Mouse (Mus musculus) gastrocnemius, postnatal 36 days (tissue): ENCODE data around the gene Pdik1l. TPM values are rescaled to one million over a fixed set of nuclear protein-coding genes. Genes with fewer than 3 reads are reported as not detected.

Experiments
- DNase-seq, 2 experiments: peaks; one replicate each; pipeline ENCODE4 v3.0.0; 2022
- intact Hi-C: fragments of 180-260 bp; cut with DNase I; formaldehyde crosslinking; loops from one replicate; pipeline ENCODE4 v1.15.1; 2025
- long read RNA-seq, 2 experiments: library from polyadenylated mRNA; stranded (forward); transcript quantifications; one replicate each; pipeline ENCODE4 v2.0.0; 2021
- total RNA-seq, 2 experiments: library from RNA; stranded (reverse); gene quantifications; 2 replicates each; pipeline ENCODE4 v1.2.3; 2021

The Pdik1l gene
- total RNA-seq: 1 to 10 TPM; 2.2 to 4.3 TPM
- long read RNA-seq, experiment 1, full-length matches to known transcripts: 1 of 1 reads
- long read RNA-seq, experiment 1, partial matches to known transcripts: 0 of 1 reads
- long read RNA-seq, experiment 1, other reads (novel, unspliced or antisense): 0 of 1 reads
- long read RNA-seq, experiment 2, full-length matches to known transcripts: 3 of 4 reads
- long read RNA-seq, experiment 2, partial matches to known transcripts: 0 of 4 reads
- long read RNA-seq, experiment 2, other reads (novel, unspliced or antisense): 1 of 4 reads

DNA sequence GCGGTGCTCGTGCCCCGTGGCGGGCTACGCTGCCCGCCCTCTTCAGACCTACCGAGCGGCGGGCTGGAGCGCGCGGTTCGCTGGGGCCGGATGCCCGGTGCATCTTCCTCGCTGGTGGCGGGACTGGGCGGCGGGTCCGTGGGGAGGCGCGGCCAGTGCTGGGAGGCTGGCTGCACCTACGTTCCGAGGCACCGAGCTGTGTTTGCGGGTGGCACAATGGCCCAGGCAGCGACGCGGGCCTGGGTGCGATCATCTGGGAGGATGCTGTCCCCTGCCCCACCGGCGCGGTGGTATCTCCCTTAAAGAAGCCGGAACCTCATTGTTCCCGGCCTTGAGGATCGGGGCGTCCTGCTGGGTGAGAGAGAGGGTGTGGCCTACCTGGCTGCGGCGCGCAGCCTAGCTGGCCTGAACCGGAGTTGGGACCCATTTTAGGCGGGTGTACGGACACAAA, at the start of gene Pdik1l:
Pdik1l (minus strand) TSS at position 321 of the 451 bp plus-strand sequence.
- peak in 1 of 2 experiments; percentile 56 for DNase-seq
- intact Hi-C loops: loop anchor here (5.0 kb wide), 1 partner anchor 100 kb away; the partner anchor contains the start of gene Cep85

DNA sequence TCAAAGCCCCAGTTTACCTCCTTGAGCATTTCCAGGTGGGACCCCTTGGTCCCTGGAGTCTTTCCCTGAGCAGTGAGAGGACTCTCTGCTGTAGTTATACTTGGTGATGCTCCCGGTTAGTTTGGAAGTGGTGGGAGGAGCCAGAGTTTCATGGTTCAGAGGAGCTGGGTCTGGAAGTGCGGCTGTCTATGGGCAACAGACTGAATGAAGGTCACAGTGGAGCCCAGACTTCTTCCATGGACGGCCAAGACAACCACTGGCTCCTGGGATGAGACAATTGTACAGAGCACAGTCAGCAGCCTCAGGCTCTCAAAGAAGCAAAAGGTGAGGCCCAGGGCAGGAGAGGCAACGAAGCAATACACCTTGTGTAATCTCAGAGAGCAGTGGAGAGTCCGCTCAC, 42.6 kb upstream of the Pdik1l start:
- no peak for DNase-seq

DNA sequence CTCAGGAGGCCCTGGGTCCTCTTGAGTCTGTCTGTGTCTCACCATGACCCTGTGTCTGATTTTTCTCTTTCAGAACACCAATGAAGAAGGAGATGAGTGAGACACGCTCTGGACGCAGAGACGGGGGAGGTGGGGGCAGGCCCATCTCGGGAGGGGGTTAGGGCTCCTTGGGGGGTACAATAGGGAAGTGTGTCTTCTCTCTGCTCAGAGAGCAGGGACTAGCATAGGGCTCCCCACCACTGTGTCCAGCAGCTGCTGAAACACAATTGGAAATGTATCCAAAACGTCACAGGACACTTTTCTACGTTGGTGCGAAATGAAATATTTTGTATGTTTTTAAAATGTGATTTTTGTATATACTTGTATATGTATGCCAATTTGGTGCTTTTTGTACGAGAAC, 41.1 kb upstream of the Pdik1l start:
- intact Hi-C loops: no loop called here
- no peak for DNase-seq

More for the DNA sequence above, 42.6 kb upstream of the Pdik1l start:
- intact Hi-C loops: no loop called here

DNA sequence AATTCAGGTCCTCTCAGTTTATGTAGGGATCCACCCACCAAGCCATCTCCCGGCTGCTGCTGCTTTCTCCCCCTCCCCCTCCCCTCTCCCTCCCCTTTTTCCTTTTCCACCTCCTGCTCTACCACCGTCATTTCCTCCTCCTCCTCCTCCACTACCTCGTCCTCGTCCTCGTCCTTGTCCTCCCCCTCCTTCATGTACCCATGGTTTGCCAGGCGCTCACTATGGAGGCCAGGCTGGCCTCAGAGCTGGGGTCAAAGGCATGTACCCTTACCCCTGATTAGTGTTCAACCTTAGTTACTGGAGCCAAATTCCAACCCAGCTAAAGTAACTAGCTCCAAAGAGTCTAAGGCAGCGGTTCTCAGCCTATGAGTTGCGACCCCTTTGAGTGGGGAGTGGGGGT, 40.5 kb upstream of the Pdik1l start:
- no peak for DNase-seq
- intact Hi-C loops: no loop called here

DNA sequence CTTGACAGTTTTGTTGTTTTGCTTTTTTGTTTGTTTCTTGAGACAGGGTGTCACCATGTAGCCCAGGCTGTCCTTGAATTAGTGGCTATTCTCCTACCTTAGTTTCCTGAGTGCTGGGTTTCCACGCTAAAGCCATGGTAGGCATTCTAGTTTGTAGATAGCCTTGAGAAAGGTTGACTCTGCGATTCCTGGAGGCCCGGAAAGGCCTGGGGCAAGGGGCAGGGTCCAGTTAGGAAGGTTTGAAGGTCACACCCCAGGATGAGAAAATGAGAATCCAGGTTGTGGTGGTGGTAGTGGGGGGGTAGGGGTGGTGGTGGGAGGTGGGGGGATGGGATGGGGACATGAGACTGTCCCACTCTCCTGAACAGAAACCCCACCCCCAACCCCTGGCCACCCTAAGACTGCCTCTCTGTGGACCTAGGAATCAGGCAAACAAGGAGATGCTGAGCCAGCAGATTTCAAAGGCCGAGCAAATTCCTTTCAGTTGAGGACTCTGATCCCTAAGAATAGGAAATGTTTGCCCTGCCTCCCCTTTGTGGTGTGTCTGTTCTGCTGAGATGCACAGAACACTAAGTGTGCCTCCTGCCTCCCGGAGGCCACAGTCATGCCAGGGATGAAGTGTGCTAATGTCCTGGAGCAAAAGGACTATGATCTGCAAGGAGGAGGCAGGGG, 39.3 kb upstream of the Pdik1l start:
- DNase-seq: no peak

DNA sequence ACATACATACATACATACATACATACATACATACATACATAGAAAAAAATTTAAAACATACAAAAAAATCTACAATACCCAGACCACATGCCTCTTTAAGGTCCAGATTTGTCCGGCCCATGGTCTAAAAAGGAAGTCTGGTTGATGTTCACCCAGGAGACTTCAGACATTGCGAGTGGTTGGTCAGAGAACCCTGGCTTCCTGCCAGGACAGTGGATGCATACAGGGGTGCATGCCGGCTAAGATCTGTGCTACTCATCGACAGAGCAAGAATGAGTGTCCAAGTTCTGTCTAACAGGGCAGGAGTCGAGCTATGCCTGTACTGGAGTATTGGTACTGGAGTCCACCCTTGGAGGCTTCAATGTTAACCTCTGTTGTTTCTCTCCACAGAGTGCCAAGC, 37.0 kb upstream of the Pdik1l start:
- no peak for DNase-seq
- intact Hi-C loops: no loop called here

More for the DNA sequence above, 39.3 kb upstream of the Pdik1l start:
- intact Hi-C loops: no loop called here

DNA sequence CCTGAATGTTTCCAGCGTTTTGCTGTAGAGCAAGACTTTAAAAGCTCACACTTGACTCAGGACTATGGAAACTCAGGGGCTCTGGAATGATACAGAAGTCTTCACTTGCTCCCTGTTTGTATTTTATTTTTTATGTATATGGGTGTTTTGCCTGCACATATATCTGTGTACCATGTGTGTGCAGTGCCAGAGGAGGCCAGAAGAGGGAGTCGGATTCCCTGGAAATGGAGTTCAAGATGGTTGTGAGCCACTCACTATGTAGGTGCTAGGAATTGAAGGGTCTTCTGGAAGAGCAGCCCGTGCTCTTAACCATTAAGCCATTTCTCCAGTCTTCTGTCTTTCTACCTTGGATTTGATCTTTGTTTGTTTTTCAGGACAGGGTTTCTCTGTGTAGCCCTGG, 33.8 kb upstream of the Pdik1l start:
- intact Hi-C loops: no loop called here
- no peak for DNase-seq

DNA sequence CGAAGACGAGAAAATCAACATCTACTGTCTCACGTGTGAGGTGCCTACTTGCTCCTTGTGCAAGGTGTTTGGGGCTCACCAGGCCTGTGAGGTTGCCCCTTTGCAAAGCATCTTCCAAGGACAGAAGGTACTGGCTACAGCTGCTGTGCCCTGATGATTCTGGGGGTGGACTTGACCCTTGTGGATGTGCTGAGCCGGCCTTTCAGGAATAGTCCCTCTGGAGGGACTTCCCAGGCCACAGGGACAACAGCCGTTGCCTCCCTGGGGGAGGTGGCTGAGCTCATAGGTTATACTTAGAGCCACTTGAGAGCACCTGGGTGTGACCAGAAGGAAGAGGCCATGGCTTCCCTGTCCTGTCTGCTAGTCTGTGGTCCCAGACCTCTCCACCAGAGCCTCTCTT, 32.0 kb upstream of the Pdik1l start:
- intact Hi-C loops: loop anchor here (5.0 kb wide), 1 partner anchor 38 kb away; no protein-coding TSS in a partner anchor
- no peak for DNase-seq

DNA sequence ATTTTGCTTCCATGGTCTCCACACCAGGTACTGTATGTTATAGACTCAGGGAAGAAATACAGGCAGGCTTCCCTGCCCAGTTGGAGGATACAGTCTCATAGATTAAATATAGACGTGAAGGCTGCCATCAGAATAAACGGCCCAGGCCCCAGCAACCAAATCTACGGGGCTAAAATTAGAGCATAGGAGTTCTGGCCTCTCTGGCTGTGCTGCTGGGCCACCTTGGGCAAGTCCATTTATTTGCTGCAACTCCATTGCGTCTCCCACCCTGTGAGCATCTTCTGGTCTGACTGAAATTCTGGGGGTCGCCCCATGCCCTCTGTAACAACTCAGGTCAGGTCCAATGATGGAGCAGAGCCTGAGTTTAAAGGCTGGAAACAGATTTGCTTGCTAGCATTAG, 31.4 kb upstream of the Pdik1l start:
- intact Hi-C loops: loop anchor here (5.0 kb wide), 1 partner anchor 38 kb away; no protein-coding TSS in a partner anchor
- no peak for DNase-seq

DNA sequence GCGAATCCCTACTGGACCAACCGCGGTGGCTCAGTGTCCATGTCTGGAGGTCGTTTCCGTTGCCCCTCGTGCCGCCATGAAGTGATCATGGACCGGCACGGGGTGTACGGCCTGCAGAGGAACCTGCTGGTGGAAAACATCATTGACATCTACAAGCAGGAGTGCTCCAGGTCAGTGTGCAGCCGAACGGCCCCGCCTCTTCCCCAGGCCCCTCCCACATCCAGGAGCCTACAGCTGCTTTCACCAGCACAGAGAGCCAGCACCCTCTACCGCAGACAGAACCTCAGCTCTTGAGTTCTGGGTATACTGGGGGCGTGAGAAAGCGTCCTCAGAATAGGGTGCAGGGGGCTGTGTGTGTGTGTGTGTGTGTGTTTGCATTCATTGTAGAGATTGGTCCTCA, 28.7 kb upstream of the Pdik1l start:
- intact Hi-C loops: loop anchor here (5.0 kb wide), 1 partner anchor 41 kb away; no protein-coding TSS in a partner anchor
- peak in 1 of 2 experiments; percentile 49 for DNase-seq

DNA sequence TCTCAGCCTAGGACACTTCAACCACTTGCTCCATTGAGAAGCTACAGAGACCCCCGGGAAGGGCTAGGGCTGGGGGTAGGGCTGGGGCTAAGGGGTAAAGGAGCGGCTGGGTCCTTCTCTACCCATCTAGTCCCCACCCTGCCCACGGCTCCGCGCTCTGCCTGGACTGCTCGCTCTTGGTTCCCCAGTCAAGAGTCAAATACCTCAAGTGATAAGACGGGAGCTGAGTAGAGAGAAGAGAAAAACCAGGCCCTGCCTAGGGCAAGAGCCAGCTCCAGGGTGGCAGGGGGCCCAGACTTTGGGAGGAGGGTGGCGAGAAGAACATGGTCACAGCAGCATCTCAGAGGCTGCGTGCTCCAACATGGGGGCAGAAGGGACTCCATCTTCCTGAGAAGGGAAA, 27.8 kb upstream of the Pdik1l start:
- DNase-seq: no peak
- intact Hi-C loops: loop anchor here (1.0 to 5.0 kb wide), 2 partner anchors 16 to 42 kb away; no protein-coding TSS in a partner anchor

DNA sequence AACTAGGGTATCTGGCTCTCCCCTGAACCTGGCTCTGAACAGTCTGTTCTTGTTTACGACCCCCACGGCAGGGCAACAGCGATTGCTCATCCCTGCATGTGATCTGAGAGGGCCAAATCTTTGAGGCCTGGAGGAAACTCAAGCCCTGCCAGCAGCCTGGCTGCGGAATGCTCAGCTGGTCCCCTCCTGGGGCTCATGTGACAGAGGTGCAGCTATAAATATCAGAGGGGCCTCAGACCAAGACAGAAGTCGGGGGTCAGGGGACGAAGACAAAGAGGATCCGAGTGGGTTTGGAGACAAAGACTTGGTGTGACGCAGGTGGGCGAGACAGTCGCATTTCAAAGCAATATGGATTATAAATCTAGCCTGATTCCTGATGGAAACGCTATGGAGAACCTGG, 27.2 kb upstream of the Pdik1l start, which contains the start of gene Trim63:
Trim63 (plus strand) TSS at position 245 of the 400 bp plus-strand sequence.
- peak; percentile 50 to 54 for DNase-seq
- intact Hi-C loops: loop anchor here (1.0 to 5.0 kb wide), 2 partner anchors 16 to 42 kb away; no protein-coding TSS in a partner anchor

DNA sequence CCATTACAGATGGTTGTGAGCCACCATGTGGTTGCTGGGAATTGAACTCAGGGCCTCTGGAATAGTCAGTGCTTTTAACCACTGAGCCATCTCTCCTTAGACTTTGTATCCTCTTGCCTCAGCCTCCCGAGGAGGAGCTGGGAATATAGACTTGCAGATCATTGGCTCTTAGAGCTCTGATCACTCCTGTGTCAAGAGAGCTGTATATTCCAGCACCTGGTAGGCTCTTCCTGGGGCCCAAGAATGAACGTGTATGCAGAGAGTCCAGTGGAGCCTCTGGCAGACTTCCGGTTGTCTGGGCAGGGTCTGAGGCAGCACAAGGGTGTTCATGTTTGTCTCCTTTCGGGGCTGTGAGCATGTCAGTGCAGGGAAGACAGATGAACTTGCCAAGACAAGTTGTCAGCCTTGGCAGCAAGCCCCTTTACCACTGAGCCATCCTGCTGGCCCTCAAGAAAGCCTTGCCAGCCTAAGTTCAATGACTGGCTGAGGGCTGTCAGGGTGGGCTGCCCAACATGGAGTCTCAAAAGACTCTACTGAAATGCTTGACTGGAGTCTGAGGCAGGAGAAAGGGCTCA, 26.5 kb upstream of the Pdik1l start:
- no peak for DNase-seq
- intact Hi-C loops: no loop called here

DNA sequence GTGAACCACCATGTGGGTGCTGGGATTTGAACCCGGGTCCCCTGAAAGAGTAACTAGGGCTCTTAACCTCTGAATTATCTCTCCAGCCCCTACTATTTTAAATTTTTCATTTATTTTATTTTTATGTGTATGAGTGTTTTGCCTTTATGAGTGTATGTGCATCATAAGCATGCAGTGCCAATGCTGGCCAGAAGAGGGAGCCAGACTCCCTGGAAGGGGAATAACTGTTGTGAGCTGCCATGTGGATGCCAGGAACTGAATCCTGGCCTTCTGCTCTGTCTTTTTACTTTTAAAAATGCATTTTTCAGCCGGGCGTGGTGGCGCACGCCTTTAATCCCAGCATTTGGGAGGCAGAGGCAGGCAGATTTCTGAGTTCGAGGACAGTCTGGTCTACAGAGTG, 25.2 kb upstream of the Pdik1l start:
- intact Hi-C loops: no loop called here
- no peak for DNase-seq

DNA sequence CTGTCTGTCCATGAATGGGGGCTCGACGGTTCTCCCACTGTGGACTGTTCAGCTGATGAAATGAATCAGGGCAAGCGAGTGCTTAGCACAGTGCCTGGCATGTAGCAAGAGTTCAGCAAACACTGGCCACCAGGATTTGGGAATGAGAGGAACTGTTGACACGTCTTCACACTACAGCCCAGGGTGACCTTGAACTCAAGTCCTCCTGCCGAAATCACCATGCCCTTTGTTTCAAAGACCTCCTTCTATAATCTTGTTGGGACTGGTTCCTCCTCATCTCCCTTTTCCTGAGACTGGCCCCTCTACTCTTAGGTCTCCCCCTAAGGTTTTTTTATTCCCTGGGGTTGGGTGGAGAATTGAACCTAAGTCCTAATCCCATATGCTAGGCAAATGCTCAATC, 24.6 kb upstream of the Pdik1l start:
- no peak for DNase-seq

DNA sequence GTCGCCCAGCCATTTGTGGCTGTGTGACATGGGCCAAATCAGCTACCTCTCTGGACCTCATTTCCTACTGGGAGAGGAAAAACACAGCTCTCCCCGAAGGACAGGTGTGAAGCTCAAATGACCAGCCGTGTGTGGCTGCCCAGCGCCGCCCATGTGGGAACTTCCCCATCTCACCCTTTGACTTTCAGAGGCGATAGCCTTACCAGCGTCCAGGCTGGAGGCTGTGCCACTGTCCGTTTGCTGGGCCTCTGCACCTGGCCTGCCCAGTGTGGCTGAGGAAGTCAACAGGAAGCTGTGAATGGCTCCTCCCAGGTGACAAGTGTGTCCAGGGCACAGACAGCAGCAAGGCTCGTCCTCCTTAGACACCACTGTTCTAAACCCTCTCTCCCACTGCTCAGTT, 24.1 kb upstream of the Pdik1l start:
- DNase-seq: peak in 1 of 2 experiments; percentile 54
- intact Hi-C loops: no loop called here

More for the DNA sequence above, 24.6 kb upstream of the Pdik1l start:
- intact Hi-C loops: no loop called here

DNA sequence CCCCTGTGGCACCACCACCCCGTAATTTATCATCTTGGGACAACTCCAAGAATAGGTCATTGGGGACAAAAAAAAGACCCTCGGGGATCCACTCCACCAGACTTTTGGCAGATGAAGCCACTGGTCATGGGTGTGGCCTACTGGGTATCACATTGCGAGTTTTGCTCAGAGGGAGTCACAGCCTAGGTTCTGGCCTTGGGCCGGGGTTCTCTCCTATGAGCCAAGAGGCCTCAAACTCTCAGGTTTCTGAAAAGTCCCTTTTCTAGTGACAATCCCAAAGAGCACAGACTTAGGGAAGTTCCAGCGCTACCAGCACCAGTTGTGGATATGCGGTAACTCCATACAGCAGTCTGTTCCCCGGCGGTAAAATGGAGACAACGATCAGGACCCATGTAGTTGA, 23.0 kb upstream of the Pdik1l start:
- intact Hi-C loops: no loop called here
- no peak for DNase-seq

DNA sequence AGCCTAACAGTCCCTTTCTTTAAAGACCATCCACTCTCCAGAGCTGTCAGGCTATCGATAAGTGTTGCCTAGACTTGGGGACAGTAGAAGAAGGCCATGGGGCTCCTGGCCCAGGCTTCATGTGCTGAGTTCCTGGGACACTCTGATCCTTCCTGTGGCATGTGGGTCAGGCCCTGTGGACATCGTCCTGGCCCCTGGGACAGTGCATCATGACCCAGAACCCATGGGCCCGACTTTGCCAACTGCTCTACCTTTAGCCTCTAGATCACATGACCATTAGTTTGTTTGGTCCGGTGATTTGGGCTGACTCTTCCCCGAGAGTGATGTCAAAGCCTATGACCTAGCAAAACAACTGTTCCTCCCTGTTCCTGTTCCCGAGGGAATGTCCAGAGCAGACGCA, 22.4 kb upstream of the Pdik1l start:
- no peak for DNase-seq
- intact Hi-C loops: no loop called here

DNA sequence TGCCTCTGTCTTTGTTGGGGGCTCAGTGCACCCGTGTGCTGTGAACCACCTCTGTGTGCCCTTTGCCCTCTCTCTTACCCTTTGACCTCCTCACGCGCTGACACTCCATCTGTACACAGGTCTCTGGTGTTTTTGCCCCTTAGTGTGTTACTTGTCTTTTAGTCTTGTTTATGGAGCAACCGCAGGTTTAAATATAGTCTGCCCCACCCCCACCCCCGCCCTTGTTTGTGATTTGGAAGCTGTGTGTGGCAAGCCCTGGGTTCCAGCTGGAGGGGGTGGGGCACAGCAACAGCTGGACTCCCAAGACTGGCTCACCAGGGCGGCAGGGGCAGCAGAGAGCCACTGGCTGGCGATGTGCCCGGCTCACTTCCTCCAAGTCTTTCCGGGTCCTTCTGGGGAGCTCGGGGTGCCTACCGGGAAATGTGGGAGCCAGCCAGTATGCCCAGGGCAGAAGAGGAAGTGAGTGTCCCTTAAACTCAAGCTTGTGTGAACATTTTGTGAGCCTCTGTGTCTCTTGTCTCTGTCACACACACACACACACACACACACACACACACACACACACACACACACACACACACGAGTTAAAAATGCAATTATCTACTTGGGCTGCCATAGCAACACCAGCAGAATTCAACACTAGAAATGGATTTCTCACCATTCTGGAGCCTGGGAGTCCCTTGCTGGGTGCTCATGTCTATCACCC, 19.8 kb upstream of the Pdik1l start:
- intact Hi-C loops: no loop called here
- DNase-seq: peak; percentile 68 to 76

DNA sequence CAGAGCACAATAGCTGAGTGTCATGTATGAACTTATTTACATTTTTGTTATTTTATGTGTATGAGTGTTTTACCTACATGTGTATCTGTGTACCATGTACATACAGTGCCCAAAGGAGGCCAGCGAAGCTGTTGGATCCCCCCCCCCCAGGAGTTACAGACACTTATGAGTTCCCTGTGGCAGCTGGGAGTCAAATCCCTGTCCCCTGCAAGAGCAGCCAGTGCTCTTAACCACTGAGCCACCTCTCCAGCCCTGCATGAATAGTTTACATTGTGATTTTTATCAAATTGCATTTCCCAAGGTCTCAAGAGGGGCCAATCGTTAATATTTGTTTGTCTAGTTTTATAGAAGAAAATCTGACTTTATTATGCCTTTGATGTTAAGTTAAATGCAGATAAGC, 19.3 kb upstream of the Pdik1l start:
- no peak for DNase-seq
- intact Hi-C loops: no loop called here

DNA sequence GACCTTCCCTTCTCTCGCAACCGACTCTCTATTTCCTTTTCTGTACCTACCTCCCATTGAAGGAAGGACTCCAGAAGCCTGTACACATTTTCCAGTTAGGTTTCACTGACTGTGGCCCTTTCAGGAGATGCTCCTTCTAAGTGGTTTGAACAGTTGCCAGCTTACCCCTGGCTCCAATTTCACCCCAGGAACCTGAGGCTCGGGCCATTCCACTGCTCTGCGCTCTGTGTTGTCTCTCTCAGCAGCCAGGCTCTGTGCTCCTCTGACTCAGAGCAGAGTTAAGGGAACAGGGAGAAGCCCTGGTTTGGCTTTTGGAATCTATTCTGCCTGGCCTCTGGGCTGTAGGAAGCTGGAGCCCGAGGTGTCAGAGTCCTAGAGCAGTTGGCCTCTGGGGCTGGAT, 14.4 kb upstream of the Pdik1l start:
- no peak for DNase-seq
- intact Hi-C loops: no loop called here
